Mouse (Mus musculus): ENCODE measurements around the gene Zfp511.

Zfp511 gene

DNA sequence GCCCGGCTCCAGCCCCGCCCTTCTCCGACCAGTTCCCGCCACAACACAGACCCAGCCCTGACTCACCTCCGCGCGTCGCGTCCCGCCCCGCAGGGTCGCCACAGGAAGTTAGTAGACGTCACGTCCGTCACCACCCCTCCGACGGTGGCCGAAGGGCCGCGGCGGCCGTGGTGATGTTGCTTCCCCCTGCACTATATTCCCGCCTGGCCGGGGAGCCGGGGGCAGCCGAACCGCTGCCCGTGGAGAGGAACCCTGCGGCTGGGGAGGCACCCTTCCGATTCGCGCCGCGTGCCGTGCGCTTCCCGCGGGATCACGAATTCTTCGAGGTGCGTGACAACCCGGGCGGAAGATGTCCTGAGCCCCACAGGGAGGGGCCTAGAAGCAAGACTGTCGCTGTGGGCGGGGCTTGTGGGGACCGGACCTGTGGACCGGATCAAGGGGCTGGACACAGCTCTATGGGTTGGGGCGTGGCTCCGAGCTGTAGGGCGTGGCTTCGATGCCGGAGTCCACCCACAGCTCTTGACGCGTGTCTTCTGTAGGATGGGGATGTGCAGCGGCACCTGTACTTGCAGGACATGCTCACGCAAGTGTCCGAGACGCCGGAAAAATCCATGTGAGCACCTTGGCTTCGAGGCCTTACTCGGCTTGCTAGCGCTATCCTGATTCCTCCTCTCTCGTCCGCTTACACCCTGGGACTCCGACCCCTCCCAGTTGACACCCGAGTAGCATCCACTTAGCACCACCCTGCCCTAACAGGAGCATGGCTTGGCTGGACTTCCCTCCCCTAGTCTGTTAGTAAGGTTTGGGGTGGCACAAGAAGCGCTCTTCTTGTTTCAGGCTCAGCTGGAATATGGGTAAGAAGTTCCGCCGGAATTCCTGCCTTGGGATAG is at the start of gene Zfp511, which contains the start of gene Tubgcp2:
Zfp511 (plus strand) TSS at position 111 of the 890 bp plus-strand sequence.
Tubgcp2 (minus strand) TSS at position 389 of the 890 bp plus-strand sequence.
- DNase-seq, result peak; percentile 92

DNA sequence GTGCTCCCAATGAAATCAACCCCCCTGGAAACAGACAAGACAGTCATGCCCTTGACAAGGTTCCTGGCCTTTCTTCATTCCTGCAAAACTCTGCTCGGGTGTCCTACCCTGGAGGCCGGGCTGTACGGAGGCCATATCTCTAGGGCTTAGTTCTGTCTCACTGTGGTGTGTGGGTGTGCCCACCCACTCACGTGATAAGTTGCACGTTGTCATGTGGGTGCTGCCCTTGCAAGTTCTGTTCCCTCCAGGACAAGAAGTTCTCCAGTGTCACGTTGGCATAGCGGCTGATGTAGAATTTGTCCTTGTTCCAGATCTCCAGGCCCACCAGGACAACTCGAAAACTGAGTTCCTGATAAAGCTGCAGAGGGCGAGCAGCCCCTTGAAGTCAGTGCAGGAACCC is 47.9 kb upstream of the Zfp511 start:
- DNase-seq, result no peak

DNA sequence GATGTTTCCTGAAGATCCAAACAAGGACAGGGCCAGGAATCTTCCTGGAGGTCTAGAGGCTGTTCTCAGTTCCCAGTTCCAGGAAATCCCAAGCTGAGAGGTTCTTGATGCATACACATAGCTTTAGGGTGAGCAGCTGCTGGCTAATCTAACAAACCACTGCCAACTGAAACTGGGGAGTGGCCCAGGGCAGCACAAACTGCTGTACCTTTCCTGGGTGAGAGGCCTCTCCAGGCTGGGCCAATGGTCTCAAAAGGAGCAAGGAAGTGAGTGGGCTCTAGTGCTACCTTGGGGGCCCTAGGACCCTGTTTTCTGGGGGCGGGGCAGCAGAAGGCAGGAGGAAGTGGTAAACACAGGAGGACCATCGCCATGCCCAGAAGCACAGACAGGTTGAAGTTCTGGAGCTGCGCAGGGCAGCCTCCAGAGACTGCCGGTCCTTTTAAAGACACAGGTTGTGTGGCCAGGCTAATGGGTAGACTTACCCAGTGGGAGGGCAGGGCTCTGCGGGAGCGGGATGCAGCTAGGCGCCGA is 45.3 kb upstream of the Zfp511 start:
- DNase-seq, result no peak

DNA sequence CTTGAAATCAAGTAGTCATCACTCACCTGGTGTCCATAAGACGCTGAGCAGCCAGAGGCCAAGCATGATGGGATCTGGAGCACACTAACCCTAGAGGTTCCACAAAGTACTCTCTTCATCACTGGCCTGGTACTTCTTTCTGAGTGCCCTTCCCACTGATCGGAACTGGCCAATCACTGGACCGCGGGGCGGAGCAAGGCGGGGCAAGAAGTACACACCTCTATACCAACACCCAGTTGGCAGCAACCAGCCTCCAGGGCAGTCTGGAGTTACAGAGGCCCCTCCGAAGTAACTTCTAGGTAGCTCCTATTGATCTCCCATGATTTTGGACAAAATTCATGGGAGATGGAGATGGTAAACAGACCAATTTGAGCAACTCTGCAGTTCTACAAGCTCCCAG is 43.8 kb upstream of the Zfp511 start, which contains the start of gene Adam8:
Adam8 (minus strand) TSS at position 157 of the 400 bp plus-strand sequence.
- DNase-seq, result no peak

DNA sequence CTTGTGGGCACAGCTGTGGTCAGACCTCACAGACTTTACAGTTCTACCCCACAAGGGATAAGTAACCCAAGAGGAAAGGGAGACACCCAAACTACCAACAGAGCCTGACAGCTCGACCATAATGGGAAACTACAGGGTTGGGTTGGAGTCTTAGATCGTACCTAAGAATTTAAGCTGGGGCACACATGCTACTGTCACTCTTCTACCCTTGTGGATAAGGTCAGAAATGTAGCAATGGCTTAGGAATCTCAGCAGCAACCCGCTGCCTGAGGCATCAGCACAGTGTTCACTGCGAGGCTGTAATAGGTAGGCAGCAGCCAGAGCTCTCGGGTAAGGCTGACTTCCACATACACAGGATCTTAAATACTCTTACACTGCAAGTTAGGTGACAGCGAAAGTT is 42.7 kb upstream of the Zfp511 start:
- DNase-seq, result no peak

DNA sequence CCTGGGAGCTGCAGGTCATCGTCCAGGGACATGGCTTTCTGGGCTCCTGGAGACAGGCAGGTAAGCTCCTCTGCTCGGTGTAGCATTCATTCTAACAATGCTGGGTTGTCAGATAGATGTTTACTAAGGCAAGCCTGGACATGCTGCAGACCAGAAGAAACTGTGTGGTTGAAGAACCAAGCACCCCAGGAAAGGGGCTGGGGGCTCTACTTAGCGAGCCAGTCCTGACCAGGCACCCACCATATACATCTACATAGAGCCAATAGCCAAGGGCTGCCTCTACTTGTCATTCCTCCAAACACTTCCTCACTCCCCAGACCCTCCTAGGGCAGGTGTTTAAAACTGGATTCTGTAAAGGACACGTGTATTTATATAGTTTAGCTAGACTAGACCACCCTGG is 42.0 kb upstream of the Zfp511 start:
- DNase-seq, result no peak

DNA sequence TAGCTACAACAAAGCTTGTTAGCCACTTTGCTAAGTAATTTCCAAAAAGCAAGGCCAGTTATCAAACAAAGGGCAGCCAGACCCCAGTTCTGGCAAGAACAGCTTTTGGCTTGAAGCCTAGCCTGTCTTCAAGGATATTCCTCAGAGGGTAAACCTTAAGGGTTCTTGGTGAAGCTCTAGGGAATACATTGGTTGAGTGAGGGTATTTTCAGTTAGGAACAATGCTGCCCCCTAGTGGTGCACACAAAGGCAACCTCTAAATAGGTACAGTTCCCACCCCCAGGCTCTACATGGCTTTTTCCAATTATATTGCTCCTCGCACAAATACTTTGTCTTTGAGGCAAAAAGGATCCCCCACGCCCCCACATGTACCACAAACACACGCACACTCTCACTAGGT is 41.5 kb upstream of the Zfp511 start:
- DNase-seq, result peak; percentile 64

DNA sequence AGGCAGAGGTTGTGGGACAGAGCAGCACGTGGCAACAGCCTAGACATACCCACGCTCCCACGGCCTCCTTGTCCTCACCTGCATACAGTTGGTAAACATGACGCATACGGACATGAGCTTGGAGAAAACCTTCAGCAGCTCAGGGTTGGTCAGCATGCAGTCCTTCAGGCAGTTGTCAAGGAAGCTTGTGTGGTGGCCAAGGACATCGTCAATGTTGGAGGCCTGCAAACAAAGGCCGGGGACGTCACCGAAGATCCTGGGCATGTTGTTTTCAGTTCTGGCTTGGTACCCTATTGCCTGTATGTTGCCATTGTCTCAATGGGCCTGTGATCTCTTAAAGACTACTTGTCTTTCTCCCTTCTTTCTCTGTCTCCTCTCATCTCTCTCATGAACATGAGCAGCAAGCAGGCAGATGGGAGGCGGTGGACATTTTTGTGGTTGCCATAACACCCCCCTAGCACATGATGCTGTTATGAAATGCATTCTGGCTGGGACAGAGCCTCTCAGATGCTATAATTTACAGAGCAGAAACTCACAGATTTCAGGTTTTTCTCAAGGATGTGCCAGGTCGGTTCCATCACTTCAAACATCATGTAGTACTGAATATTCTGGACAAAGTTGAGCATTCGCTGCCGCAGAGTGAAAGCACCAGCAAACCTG is 37.4 kb upstream of the Zfp511 start:
- no peak for DNase-seq

DNA sequence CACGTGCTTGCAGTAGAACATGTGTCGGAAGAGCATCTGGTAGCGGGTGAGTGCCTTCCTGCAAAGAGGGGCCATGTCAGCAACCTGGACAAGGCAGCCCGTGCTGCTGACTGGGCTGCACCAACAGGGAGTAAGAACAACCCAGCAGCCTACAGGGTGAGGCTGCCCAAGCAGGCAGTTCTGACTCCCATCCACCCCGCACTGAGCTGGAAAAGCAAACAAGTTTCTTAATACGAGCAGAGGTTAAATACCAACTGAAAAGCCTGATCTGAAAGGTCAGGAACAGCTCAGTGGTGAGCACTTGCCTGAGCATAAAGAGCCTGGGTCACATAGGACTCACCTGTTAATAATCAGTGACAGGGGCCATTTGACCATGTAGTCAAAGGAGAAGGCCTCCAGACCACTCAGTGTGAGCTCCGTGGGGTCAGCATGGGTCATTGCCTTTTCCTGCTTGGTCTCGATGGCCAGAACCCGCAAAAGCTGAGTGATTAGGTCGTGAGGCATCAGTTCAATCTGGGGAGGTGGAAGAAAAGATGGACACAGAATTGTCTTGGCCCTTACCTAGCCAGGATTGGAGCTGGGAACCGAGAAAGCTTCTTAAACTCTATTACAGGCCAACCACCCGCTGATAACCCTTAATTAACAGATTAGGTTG is 35.0 kb upstream of the Zfp511 start:
- no peak for DNase-seq

DNA sequence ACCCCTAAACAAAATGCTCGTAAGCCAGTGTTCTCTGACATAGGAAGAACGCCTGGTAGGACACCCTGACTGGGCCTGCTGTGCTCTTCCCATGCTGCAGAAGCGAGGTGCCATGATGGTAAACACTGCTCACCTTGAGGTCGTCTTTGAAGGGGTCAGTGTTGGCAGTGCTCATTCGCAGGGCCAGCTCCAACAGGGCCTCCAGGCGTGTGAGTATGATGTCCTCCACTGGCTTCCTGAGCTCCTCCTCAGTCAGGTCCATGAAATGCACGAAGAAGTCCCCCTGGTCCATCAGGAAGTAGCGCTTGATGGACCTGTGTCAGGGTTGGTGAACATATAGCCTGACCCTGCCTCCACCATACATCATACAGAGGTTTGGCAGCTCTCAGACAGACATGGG is 31.5 kb upstream of the Zfp511 start:
- DNase-seq, result no peak

DNA sequence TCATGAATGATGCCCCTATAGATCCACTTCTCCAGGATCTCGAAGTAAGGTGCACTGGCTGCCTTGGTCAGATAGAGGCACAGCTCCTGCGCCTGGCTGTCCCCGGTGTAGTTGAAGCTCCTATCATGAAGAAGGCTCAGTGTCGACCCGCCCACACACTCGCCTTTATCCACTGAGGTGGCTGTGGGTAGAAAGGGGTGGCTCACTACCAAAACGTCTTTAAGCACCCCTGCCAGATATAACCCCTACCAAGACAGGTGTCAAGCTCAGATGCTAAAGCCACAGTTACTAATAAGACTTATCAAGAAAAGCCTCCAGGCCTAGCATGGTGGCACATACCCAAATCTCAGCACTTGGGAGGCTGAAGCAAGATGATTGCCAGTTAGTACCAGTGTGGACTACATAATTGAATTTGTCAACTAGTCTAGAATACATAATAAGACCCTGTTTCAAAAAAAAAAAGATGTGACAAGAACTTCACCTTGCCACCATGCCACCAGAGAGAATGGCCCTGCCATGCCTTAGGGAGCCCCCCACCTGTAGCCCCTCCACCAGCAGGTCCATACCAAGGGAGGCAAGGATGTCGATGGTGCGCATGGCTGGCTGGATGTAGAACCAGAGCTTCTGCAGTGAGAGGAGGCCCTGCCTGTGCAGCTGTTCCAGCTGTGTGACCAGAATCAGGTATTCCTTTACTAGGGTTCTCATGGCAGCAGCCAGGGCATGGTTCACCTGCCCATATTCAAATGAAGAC is 29.2 kb upstream of the Zfp511 start:
- no peak for DNase-seq

DNA sequence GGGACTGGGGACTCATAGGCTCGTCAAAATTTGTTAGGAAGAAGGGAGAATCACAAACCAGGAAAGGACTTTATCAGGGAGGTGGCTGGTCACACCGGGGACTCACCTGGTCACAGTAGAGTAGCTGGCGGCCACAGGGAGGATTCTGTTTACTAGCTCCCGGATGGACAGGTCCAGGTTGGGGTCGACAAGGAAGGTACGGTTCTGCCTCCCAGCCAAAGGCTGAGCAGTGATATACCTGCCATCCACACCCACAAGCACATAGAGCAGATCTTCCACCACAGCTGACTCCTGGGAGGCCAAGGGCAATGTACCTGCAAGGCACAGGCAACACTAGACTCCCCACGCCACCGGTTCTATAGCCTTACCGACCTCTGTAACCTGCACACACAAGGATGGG is 28.4 kb upstream of the Zfp511 start:
- no peak for DNase-seq

DNA sequence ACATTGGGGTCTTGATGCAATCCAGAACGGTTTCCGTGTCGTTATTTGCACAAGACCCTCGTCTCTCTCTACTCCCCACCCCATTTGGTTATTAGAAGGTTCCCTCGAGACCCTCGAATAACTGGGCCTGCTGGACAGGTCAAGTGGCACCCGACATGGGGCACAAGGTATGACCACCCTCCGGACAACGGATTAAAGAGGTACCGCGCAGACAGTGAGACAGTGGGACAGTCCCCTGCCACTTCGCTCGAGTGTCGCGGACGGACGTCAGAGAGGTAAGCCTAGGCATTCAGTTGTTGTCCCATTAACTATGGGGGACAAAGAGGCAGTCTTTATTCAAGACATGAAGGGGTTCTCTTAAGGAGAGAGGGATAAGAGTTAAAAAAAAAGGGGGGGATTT is 24.9 kb upstream of the Zfp511 start:
- DNase-seq, result no peak

DNA sequence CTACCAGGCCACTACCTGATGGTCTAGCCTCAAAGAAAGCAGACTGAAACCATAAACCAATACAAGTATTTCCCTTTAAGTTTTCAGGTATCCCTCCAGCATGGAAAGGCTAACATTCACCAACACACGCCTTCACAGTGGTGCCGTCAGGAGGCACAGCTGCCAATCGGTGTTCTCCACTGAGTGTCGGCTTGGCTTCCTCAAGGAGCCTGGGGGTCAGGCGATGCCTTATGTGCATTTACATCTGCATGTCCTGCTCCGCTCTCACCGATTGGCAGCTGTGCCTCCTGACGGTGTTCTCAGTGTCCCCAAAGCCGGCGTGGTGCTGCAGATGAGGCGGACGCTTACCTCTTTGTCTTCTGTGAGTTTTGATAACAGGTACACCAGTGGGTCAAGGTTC is 4.4 kb upstream of the Zfp511 start:
- no peak for DNase-seq

DNA sequence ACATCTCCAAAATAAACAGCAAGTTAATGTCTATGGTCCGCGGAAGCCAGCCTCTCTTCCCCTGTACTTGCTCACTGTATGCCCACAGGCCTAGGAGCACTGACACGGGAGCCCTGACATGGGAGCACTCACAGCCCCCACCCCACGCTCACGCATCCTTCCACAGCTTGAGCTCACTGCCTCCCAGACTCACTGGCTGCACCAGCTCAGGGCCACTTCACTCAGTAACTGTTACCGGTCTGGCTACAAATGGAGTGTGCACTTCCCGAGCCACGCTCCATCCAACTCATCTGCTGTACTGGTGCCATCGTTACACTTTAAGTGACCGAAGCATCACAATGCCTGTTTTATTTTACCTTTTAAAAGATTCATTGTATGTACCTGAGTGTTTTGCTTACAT is 3.8 kb upstream of the Zfp511 start:
- DNase-seq, result no peak

DNA sequence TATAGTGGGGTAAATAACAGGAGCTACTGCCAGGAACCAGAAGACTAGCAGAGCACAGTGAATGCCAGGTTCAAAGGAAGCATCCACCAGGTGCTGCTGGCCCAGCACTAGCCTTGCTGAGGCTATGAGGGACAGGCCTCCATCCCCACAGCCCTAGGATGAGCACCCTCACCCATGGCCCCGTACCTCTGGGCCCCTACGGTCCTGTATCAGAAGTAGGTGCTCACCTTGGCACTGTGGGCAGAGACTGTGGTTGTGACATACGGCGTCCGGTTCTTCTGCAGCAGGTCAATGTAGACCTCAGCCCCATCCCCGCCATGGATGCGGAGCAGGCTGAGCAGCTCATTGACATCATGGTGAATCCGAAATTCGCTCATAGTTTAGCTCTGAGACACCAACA is 2.8 kb upstream of the Zfp511 start:
- DNase-seq, result no peak

DNA sequence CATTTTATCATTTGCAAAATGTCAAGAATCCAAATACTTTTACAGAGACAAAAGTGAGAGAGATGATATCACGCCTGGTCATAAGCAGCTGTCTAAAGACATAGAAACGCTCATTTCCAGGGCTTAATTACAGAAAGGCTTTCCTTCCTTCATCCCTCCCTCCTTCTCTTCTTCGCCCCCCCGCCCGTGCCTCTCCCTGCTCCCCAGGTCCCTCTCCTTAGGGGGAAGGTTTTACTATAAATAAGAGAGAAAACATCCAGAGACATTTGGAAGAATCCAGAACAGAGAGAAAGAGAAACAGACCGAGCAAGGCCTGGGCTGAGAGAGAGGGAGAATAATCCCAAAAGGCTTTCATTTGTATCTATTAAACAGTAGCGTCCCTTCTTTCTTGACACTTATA is 735 bp upstream of the Zfp511 start:
- DNase-seq, result no peak

DNA sequence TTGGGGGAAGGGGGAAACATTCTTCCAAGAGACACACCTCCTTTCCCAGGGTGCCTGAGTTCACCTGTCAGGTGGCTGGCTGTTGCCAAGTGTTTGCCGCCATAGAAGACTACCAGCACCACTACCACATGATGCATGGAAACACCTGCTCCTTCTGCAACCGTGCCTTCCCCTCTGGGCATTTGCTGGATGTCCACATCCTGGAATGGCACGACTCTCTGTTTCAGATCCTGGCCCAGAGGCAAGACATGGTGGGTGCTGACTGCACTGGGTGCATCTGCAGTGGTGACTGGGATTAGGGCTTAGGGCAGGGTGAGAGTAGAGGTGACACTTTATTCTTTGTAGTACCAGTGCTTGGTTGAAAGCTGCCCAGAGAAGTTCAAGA is 972 bp downstream of the Zfp511 start:
- DNase-seq, result no peak

DNA sequence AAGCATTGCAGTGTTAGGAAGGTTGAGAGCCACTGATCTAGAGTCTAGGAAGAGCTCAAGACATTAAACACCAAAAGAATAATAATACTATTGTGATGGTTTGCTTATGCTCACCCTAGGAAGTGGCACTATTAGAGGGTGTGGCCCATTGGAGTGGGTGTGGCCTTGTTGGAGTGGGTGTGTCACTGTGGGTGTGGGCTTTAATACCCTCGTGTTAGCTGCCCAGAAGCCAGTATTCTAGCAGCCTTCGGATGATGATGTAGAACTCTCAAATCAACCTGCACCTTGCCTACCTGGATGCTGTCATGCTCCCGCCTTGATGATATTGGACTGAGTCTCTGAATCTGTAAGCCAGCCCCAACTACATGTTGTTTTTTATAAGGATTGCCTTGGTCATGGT is 6.5 kb downstream of the Zfp511 start:
- no peak for DNase-seq

DNA sequence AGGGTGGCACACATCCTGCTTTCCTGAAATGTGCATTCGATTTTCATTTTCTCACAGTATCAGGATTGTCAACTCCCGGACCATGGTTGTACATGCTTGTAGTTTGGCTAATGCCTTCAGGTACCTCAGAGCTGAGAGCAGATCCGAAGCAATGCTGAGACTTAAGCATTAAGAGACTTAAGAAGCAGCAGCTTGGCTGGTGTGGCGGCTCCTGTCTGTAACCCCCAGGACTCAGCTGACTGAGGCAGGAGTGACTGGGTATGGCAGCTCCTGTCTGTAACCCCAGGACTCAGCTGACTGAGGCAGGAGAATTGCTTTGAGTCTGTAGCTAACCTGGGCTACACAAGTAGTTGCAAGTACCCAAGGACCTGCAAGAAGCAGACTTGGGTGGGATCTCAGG is 9.4 kb downstream of the Zfp511 start:
- DNase-seq, result no peak

DNA sequence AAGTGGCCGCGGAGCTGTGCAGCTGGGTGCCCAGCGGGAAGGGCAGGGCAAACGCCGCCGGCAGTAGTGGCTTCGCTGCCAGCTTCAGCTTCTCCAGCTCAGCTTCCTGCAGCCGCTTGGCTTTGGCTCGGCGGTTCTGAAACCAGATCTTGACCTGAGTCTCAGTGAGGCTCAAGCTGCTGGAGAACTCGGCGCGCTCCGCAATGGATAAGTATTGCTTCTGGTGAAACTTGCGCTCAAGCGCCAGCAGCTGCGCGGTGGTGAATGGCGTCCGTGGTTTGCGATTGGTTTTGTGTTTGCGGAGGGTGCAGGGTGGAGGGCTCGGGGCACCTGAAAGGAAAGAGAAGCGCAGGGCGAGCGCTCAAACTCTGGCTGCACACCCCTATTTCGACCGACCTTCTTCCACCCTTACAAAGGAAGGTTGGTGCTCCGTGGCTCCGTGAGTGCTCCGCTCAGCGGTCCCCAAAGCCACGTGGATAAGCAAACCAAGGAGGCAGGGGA is 11.7 kb downstream of the Zfp511 start:
- no peak for DNase-seq

DNA sequence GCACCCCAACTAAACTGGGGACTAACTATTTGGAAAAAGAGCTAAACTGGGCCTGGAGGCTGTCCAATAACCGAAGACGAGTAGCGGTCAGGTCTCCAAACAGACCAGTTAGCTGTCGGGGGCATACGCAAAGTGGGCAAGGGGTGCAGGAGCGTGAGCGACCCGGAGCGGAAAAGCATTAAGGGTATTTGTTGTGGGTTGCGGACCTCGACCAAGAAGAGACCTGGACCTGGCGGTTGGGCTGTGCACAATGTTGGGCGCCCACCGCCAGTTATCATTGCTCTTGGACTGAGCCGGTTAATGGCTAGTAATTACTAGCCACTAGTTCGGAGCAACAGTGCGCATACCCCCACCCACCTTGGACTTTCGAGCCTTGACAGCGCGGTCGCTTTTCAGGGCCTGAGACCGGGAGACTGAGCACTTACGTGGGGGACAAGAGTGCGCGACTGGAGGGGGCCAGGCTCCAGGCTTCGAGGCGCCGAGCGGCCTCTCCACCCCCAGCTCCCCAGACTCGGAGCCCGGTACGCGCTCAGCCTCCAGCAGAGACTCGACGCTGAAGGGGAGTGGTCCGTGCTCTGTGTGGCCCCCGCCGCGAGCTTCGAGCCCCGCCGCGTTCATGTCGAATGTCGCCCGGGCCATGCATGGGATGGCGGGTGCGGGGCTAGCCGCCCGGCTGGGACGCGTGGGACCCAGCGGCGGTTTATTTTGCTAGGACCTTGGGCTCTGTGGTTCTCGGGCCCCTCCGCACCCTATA is 12.3 kb downstream of the Zfp511 start, which contains the start of gene Msx3:
Msx3 (minus strand) TSS at position 729 of the 754 bp plus-strand sequence.
- DNase-seq, result no peak
